Mouse (Mus musculus) ovary, adult 18-20 months (tissue): ENCODE data around the gene Immp2l.

ENCODE experiments used
- DNase-seq: peaks from one replicate; pipeline ENCODE4 v3.0.0; 2022; ENCODE audit warnings: low spot score, mixed read lengths

Immp2l gene

GRCm38 (mm10) chr12:41520326-41520725 lies 496.4 kb downstream of the Immp2l start:
- DNase-seq: no peak

- no peak for DNase-seq
Measured at GRCm38 (mm10) chr12:41521671-41522070, 497.8 kb downstream of the Immp2l start.

- DNase-seq: no peak
Measured at GRCm38 (mm10) chr12:41526688-41527087, 502.8 kb downstream of the Immp2l start.

- no peak for DNase-seq
Measured at GRCm38 (mm10) chr12:41528410-41528809, 504.5 kb downstream of the Immp2l start.

GRCm38 (mm10) chr12:41539989-41540388 lies 516.1 kb downstream of the Immp2l start:
- DNase-seq: no peak

- no peak for DNase-seq
Measured at GRCm38 (mm10) chr12:41551578-41551977, 527.7 kb downstream of the Immp2l start.

GRCm38 (mm10) chr12:41557832-41558231 lies 533.9 kb downstream of the Immp2l start:
- no peak for DNase-seq

- DNase-seq: no peak
Measured at GRCm38 (mm10) chr12:41558956-41559735, 535.3 kb downstream of the Immp2l start.

GRCm38 (mm10) chr12:41565540-41566432 lies 541.9 kb downstream of the Immp2l start:
- DNase-seq: no peak

- DNase-seq: no peak
Measured at GRCm38 (mm10) chr12:41566433-41566794, 542.5 kb downstream of the Immp2l start.

GRCm38 (mm10) chr12:41573754-41574153 lies 549.9 kb downstream of the Immp2l start:
- DNase-seq: no peak

GRCm38 (mm10) chr12:41575221-41575620 lies 551.3 kb downstream of the Immp2l start:
- DNase-seq: no peak

GRCm38 (mm10) chr12:41593401-41593800 lies 569.5 kb downstream of the Immp2l start:
- DNase-seq: no peak

GRCm38 (mm10) chr12:41594037-41594436 lies 570.1 kb downstream of the Immp2l start:
- no peak for DNase-seq

- no peak for DNase-seq
Measured at GRCm38 (mm10) chr12:41615271-41615670, 591.4 kb downstream of the Immp2l start.

- no peak for DNase-seq
Measured at GRCm38 (mm10) chr12:41621341-41621740, 597.5 kb downstream of the Immp2l start.

GRCm38 (mm10) chr12:41643262-41643661 lies 619.4 kb downstream of the Immp2l start:
- DNase-seq: no peak

GRCm38 (mm10) chr12:41644802-41645551 lies 621.1 kb downstream of the Immp2l start:
- DNase-seq: no peak

- no peak for DNase-seq
Measured at GRCm38 (mm10) chr12:41646956-41647575, 623.2 kb downstream of the Immp2l start.

GRCm38 (mm10) chr12:41647675-41648074 lies 623.8 kb downstream of the Immp2l start:
- no peak for DNase-seq

GRCm38 (mm10) chr12:41649826-41650541 lies 626.1 kb downstream of the Immp2l start:
- DNase-seq: no peak
